Mouse (Mus musculus) ZHBTc4 (cell line): ENCODE measurements around the gene Wwox.

Experiments
- DNase-seq: peaks from one replicate; pipeline ENCODE4 v3.0.0-alpha.2; 2011; ENCODE audit warnings: low read depth, low spot score

Gene Wwox

GRCm38 (mm10) chr8:115019661-115020060 lies 580.2 kb downstream of the Wwox start:
- no peak for DNase-seq

GRCm38 (mm10) chr8:115021731-115022130 lies 582.3 kb downstream of the Wwox start:
- DNase-seq = no peak

- no peak for DNase-seq
These were observed 584.6 kb downstream of the Wwox start for GRCm38 (mm10) chr8:115024062-115024461.

DNA sequence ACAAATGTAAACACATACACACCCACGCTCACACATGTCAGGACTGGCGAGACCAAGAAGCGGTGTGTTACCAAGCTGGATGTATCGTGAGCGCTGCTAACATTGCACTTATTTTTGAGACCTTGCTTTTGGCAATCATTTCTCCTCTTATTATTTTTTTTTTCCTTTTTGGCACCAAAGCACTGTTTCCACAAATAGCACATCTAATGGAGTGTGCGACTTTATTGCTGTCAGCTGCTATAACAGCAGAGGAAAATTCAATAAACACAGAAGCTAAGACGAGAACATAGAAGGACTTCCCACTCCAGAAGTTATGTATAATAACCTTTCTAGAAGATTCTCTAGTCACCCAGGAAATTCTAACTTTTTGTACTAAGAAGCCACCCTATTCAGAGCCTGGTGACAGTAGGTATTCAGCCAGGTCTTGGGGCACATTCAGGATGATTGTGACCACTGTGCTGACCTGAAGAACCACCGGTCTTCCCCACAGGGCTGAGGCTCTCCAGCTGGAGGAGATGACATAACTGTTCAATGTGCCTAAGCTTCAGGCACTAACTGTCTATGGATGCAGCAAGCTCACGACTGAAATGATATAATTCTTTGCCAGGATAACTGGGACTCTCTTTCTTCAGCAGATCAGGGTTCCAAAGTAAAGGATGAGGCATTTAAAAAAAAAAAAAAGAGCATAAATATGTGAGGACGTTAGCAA lies 586.1 kb downstream of the Wwox start:
- no peak for DNase-seq

- DNase-seq = no peak
These were observed 586.7 kb downstream of the Wwox start for GRCm38 (mm10) chr8:115026201-115026600.

- DNase-seq = no peak
These were observed 593.7 kb downstream of the Wwox start for GRCm38 (mm10) chr8:115033194-115033593.

GRCm38 (mm10) chr8:115036016-115036415 lies 596.6 kb downstream of the Wwox start:
- DNase-seq = peak; percentile 44

DNA sequence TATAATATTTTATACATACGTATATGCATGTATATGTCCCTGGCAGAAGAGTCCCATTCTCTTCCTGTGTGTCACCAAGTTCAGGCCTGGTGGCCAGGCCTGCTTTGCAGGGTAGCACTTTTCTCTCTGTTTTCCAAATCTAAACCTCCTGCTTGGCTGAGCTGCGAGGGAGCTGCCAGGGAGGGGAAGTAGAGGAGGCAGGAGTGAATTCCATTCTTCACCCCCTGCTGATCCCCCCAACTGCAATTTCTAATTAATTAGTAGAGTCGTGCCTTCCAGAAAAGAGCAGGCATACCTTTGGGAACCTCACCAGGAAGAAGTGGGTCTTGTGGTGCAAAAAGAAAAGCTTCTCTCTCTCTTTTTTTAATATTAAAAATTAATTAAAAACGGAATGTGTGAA lies 599.0 kb downstream of the Wwox start:
- DNase-seq = peak; percentile 16

DNA sequence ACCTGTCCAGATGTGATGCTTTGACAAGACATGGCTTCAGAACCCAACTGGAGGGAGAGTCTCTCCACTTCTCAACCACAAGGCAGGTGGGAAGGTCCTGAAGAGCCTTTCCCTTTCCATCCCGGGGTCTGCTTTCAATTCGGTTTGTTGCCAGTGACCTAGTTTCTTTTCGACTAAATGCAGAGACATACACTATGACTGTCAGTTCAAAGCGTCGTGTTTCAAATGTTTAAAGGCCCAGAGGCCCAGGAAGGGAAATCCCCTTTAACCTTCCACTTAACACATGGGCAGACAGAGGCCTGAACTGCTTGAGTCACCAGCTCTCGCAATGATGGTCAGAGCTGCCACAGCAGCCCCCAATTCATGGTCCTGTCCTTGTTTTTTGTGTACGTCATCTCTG lies 606.3 kb downstream of the Wwox start:
- no peak for DNase-seq

DNA sequence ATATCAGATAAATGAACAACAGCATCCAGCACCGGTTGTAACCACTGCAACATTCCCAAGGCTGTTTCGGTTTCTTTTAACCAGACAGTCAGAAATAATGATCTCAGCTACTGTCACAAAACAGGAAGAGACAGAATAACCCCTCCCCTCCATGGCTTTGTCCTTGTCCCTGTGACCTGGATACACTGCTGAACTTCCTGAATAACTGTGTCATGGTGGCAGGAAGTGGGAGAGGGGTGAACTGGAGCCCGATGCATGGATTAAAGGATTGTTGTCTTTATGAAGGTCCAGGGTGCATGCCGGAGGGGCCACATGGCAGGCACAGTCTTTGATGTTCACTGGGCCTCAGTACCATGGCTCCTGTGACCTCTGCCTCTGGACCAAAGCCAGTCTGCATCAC lies 607.0 kb downstream of the Wwox start:
- DNase-seq = no peak

- DNase-seq = no peak
These were observed 618.9 kb downstream of the Wwox start for GRCm38 (mm10) chr8:115058193-115058835.

- DNase-seq = no peak
These were observed 624.2 kb downstream of the Wwox start for GRCm38 (mm10) chr8:115063623-115064022.

GRCm38 (mm10) chr8:115064691-115065090 lies 625.2 kb downstream of the Wwox start:
- DNase-seq = no peak

GRCm38 (mm10) chr8:115065386-115065785 lies 625.9 kb downstream of the Wwox start:
- peak; percentile 6 for DNase-seq

DNA sequence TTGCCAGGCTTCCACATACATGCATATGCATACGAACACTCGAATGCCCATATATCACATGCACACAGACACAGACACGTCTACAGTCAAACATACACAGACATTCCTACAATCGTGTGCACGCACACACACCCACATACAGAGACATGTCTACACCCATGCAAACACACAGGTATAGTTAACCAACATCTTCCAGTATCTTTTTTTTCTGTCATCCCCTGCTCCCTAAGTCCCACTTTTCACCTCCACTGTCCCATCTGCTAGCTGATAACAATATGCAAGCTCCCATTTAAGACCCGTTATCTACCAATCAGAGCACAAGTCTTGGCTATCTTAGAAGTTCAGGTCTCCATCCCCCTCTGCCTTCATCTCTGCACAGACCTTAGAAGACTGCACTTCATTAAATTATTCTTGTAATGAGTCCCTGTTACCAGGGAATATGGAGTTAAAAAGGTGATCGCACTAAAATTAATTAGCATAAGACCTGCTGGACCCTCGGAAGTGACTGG lies 627.1 kb downstream of the Wwox start:
- no peak for DNase-seq

DNA sequence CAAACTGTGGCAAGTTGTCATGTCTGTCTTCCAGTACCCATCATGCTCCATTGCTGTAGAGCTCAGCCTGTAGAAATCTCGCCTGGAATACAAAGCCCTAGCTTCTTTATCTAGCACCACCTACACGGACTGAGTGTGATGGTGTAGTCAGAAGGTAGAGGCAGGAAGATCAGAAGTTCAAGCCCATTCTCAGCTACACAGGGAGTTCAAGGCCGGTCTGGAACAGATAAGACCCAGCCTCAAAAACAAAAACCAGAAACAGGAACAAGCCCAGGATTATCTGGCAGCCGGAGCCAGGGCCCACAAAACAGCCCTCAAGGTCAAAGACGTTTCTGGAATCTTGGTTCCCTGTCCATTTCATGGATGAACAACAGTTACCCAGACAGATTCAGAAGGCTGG lies 629.3 kb downstream of the Wwox start:
- DNase-seq = no peak

DNA sequence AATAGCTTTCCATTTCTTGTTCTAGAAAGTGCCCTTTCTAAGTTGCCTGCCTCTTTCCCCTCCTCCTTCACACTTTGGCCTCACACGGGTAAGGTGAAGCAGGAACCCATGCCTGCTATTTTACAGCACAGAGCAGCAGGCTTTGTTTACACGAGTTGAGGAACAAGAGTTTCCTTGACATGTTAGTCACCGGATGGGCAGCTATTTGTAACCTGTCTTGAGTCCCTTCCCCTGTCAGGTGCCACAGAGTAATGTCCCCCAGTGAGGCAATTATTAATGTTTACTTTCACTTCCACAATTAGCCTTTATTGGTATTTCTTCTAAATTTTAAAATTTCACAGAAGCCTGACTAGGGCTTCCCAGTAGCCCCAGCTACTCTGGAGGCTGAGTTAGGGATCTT lies 630.8 kb downstream of the Wwox start:
- no peak for DNase-seq

DNA sequence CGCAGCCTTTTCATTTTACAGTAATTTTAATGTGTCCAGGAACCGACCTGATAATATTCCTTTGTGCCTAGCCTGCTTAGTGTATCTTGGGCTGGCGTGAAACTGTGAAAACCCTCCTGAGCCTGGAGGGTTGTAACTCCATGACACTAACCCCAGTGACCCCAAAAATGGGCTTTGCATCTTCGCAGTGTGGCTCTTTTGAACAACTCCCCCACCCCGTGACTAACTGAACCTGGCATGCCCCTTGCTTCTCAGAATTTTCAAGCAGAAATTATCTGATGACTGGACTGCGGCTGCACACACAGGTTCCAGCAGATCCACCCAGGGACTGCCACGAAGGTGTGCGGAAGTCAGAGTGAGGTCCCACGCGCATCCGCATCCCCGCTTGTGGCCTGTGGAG lies 631.8 kb downstream of the Wwox start:
- no peak for DNase-seq

DNA sequence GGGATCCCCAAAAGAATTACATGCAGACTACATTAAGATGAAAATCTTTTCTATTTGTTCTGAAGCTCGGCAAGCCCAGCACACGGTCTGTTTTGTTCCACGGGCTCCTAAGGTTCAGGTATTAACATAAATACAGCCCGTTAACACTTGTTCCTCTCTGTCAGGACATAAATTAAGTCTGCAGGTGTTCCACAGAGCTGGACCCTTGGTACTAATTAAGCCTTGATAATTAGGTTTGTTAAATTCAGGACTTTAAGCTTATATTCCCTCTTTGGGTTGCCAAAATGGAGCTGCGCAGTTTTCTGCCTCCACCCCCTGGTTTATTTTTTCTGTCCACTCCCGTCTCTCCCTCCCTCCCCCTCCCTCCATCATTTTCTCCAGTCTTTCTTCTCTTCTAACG lies 638.8 kb downstream of the Wwox start:
- no peak for DNase-seq

- no peak for DNase-seq
These were observed 642.1 kb downstream of the Wwox start for GRCm38 (mm10) chr8:115081302-115082207.

DNA sequence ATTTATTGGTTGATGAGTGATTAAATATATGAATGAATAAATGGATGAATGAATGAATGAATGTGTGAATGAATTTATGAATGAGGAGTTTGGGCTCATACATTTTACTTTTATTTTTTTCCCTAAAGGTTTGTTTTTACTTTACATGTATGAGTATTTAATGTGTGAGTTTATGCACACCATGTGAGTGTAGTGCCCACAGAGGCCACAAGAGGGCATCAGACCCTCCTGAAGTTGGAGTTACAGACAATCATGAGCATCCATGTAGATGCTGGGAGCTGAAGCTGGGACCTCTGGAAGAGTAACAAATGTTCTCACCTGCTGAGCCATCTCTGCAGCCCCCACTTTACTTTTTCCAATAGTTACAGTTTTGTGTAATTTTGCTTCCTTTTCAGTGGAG lies 648.7 kb downstream of the Wwox start:
- peak; percentile 46 for DNase-seq

GRCm38 (mm10) chr8:115089744-115090143 lies 650.3 kb downstream of the Wwox start:
- no peak for DNase-seq
